Mouse (Mus musculus): Measurements from ENCODE around the gene Pigb.
A peak's percentile ranks its signal among the peaks of the same experiment; 100 is the strongest.

Pigb gene

DNA sequence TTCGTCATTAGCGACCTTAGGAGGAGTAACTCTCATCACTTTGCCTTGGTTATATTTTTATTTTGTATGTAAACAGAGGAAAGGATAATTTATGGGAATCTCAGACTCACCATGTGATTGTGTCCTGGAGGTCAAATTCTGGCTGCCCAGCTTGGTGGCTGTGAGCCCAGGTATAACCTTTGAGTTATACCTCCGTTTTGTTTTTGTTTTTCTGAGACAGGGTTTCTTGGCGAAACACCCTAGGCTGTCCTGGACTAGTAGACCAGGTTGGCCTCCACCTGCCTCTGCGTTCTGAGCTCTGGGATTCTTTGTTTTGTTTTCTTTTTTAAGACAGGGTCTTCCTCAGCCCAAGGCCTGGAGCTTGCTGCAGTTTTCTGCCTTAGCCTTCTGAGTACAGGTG is 51.5 kb downstream of the Pigb start:
- DNase-seq: no peak

DNA sequence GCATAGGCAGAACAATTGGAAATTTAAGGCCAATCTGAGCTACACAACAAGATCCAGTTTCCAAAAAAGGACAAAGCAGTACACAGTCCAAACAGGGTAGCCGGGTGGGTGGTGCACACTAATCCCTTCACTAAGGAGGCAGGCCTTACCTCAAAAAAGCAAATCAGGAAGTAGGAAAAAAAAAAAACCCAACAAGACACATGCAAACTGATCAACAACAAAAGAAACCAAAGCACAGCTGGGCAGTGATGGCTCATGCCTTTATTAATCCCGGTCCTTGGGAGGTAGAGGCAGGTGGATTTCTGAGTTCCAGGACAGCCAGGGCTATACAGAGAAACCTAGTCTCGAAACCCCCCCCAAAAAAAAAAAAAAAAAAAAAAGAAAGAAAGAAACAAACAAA is 52.5 kb downstream of the Pigb start:
- no peak for DNase-seq

DNA sequence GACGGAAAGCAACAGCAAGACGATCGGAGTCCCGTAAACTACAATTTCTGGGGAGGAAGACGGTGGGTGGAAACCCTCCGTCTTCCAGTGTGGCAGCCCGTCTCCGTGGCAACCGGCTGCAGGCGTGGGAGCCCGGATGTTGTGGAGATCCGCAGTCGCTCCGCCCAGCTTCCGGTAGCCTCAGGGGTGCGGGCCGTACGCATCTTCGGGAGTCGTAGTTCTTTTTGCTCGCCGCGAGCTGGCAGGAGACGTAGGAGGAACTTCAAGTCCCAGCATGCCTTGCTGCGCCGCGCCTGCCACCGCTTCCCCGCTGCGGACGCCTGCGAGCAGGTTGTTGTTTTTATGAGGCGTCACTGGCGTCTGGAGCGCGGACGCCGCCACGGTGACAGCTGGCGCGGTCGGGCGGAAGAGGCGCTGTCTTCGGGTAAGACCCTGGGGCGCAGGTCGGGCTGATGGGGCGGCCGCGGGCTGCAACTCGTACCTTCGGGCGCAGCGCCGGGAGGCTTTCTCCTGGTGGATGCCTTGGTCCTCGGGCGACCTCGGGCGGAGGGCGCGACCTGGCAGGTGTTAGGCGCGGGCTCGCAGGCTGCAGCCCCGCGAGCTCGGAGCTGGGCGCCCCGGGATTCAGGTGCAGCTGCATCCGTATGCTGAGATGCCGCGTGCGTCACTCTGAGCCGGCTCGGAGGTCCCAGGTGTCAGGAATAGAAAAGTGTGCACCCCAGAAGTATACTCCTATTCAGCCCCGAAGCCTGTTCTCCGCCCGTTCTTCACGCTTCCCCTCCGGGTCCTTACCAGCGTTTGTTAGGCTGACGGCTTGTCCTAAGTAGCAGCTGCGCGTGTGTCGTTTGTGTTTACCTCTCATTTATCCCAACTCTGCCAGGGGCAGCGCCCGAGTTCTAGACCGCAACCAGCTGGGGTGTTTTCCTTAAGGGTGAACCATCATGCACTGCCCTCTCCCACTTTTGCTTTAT is 54.6 kb downstream of the Pigb start, which contains the start of the genes Ccpg1os and Ccpg1:
Gene Ccpg1os (minus strand): TSS at position 133 of the 971 bp plus-strand sequence.
Gene Ccpg1 (plus strand): TSS at position 180 of the 971 bp plus-strand sequence.
- DNase-seq: peak; percentile 95

DNA sequence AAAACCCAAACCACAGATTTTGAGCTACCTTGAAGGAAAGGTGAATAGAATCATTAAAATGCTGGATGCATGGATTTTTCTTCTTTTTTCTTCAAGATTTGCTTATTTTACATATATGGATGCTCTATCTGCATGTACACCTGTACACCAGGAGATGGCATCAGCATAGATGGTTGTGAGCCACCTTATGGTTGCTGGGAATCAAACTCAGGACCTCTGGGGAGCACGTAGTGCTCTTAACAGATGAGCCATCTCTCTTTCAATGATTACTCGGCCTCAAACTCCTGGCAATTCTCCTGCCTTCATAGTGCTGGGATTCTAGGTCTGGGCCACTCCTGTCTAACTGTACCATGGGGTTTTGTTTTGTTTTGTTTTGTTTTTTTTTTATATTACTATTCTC is 57.1 kb downstream of the Pigb start:
- DNase-seq: no peak

DNA sequence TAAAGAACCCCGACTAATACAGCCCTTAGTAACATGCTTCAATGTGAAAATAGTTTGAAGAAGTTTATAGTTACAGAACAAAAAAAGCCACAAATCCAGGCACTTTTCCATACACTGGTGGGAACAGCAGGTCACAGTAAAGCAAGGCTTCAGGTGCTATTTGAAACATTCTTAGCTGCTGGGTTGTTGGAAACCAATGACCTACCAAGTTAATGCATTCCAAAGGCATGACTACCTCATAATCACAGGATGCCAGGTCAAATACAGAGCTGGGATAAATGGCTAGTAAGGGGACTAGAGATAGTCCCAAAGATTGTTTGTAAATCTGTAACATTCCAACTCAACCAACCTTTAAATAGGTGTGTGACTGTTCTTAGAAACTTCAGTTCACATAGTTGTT is 64.9 kb downstream of the Pigb start:
- no peak for DNase-seq

DNA sequence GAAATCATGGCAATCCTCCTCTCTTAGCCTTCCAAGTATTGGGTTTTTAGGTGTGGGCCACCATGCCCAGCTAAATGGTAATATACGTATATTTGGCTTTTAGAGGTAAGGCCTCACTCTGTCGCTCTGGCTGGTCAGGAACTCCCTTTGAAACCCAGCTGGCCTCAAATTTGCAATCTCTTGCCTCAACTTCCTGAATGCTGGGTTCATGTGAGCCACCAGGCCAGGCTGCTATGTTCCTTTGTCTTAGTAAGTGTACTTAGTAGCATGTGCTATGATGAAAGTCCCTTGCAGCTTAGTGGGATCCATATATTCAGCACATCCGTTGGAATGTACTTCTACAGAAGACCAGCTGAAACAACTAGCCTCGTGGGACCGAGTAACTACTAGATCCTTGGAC is 65.4 kb downstream of the Pigb start:
- DNase-seq: no peak

DNA sequence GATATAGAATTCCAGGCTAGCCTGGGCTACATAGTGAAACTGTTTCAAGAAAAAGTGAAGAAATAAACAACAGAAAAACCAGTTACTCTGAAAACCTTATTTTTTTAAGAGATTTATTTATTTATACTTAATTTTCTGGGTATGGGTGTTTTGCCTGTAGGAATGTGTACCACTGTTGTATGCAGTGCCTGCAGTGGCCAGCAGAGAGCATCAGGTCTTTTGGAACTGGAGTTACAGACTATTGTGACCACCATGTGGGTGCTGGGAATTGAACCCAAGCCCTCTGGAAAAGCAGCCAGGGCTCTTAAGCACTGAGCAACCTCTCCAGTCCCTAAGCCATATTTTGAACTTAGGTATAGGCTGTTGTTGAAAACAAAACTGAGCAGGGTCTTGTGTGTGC is 67.2 kb downstream of the Pigb start:
- DNase-seq: no peak

DNA sequence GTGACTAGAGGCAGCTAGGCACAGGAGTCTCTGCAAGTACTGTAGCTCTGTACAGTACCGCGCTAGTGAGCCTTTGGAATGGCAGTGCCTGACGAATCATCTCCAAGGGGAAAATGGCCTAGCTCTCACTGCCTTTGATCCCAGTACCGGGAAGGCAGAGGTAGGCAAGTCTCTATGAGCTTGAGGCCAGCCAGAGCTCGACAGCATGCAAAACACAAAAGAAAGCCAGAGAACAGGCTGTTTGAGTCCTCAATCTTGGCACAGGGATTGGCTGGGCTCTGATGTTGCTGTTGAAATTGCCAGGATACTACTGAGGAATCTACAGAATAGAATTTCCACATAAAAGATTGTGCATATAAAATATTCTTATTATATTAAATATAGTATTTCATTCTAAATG is 67.7 kb downstream of the Pigb start:
- DNase-seq: no peak

DNA sequence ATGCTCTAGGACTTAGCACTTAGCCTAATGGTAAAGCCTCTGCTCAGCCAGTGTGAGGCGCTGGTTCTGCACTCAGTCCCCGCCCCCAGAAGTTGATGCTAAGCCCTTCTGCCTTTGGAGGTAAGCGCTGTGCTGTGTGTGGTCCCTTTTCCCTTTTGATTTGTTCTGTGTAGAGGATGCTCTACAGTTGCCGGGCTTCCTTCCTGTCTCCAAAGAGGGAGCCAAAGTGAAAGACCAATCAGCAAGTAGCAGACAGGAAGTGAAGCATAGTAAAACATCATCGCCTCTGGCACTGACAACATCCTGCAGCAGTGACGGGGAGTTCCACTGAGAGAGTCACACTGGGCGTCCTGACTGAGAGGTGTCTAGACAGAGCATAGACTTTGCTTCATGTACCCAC is 70.3 kb downstream of the Pigb start:
- DNase-seq: no peak

DNA sequence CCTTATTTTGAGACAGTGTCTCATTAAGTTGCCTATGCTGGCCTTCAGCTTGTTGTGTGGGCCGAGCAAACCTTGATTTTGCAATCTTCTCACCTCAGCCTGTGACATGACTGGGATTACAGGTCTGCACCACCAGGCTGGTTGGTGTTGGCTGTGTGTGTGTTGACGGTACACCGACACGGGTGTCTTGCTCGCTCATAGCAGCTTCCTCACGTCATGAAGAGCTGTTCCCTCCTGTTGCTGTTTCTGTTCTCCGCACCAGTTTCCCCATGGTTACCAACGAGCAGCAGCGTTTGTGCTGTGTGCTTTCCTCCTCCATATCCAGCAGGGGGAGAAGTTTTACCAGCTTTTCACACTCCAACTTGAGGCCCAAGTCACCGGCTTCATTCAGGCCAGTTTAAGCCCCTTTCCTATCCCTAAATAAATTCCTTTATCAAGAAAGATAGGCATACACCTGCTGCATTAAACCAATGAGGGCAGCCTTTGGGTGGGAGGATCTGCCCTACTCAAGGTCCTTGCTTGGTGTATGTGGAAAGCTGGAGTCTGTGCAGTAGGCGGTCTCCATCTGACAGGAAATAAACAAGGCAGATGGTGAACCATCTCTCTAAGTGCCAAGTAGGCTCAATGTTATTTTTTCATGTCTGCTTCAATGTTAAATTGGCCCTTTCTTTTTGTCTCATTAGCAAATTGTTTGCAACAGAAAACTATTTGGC is 71.7 kb downstream of the Pigb start:
- DNase-seq: peak; percentile 37

DNA sequence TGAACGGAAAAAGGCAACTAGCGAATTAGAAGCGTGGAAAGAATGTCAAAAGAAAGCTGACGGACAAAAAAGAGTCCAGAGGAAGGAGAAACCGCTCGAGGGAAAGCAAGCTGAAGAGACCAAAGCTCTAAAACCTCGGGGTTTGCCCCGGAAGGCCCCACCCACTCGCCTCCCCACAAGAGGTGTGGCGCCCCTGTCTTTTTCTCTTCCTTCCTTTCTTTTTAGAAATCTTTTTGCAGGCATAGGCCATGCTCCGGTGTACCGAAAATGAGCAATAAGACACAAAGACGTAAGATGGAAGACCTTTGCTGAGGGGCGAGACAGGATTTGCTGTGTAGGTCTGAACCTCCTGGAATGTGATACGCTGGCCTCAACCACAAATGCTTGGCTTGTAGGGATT is 78.2 kb downstream of the Pigb start:
- DNase-seq: no peak

DNA sequence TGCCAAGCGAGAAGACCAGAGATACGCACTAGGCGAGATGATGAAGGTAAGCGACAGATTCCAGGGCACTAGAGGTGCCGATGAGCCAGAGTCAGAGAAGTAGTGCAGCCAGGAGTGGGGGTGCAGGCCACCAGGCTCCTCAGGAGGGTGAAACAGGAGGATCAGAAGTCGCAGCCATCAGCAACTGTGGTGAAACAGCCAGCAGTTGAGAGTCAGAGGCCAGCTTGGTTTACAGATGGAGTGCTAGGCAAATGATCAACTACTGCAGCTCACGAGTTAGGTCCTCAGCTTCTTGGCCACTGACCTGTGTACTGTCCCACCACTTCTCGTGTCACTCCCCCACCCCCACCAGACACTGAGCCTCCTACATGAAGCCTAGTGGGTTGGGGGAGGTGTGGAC is 78.8 kb downstream of the Pigb start:
- no peak for DNase-seq

DNA sequence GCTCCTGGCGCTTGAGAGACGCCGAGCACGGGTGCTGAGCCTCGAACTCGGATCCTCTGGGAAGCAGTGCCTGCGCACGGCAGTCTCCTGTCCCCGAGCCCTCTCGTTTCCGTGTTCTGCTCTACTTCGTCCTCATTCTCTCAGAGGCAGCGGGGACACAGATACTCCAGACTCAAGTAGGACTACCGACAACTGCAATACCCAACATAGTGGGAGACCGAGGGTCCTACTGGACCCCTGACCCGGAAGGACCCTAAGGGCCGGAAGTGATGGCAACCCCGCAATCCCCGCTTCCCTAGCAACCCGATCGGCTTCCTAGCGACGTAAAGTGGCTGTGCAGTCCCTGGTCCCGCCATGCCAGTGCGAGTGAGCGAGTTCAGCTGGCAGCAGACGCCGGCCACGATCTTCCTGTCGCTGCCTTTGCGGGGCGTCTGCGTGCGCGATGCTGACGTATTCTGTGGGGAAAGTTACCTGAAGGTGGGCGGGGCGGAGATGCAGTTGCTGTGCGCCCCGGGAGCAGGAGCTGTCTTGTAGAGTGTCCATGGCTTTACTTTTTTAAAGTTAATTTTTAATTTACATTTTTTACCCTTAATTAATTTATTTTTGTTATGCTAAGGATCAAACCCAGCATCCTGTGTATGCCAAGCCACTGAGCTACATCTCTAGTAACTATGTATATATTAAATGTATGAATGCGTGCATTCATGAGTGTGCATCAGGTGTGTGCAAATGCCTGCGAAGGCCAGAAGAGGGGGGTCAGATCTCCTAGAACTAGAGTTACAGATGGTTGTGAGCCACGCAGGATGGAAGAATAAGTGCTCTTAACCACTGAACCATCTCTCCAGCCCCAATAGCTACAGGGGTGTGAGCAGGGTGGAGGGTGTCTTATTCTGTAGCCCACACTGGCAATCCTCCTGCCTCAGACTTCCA is 81.4 kb downstream of the Pigb start, which contains the start of the genes Dyx1c1 and Gm44503:
Gene Dyx1c1 (plus strand): TSS at position 265 of the 930 bp plus-strand sequence.
Gene Gm44503 (plus strand): TSS at position 332 of the 930 bp plus-strand sequence.
- peak; percentile 76 for DNase-seq
